In genomic region chr11:6562359-6562758, GRCm38 (mm10) we compare ENCODE assay signal across 10 mouse cellular contexts. TPM values are rescaled to one million over a fixed set of nuclear protein-coding genes. Genes with fewer than 3 reads are reported as not detected.
DNase-seq lines count a peak whose midpoint lies in the region; ATAC-seq lines count a peak whose summit lies in the region.
"Had no signal": no experiment of that assay in that cellular context is flagged by ENCODE, and none has a peak within 500 bp of the region (broad histone marks: within the 10 kb centered on the region; RNA-seq: fewer than 3 reads in every experiment).

No protein-coding gene starts in this region.

- H3K36me3 ChIP-seq in heart, embryonic 14.5 days (ENCODE audit: control insufficient read depth, insufficient read depth, low read length) = peaks cover 8% of the 10 kb centered on the region; the same call in 1 of the 2 replicates
- H3K36me3 ChIP-seq in heart, embryonic 11.5 days (ENCODE audit: control insufficient read depth, insufficient read depth, low read length) = no peaks in the 10 kb centered on the region
- H3K36me3 ChIP-seq in heart, embryonic 10.5 days = peaks cover 24% of the 10 kb centered on the region

- no peak overlapping the region for H3K27ac ChIP-seq in heart, embryonic 14.5 days (replicated peaks in 1 of 2; ENCODE audit: control insufficient read depth in 1 of 2, insufficient read depth in 1 of 2, low read depth in 2 of 2, low read length in 2 of 2)
- no peak overlapping the region for H3K27ac ChIP-seq in heart, embryonic 11.5 days (ENCODE audit: low read depth, low read length)
- H3K27ac ChIP-seq in heart, embryonic 10.5 days = no peak overlapping the region

- H3K9me3 ChIP-seq in heart, embryonic 14.5 days (ENCODE audit: control insufficient read depth, low read length) = no peaks in the 10 kb centered on the region
- no peaks in the 10 kb centered on the region for H3K9me3 ChIP-seq in heart, embryonic 11.5 days (replicated peaks; ENCODE audit: control insufficient read depth, low read length)
- no peaks in the 10 kb centered on the region for H3K9me3 ChIP-seq in heart, embryonic 10.5 days

- no peaks in the 10 kb centered on the region for H3K27me3 ChIP-seq in heart, embryonic 14.5 days (ENCODE audit: control insufficient read depth, insufficient read depth, low read length)
- no peaks in the 10 kb centered on the region for H3K27me3 ChIP-seq in heart, embryonic 11.5 days (ENCODE audit: control insufficient read depth, insufficient read depth, low read length)
- H3K27me3 ChIP-seq in heart, embryonic 10.5 days (ENCODE audit: insufficient read depth, poor library complexity, severe bottlenecking) = no peaks in the 10 kb centered on the region

- peaks cover 8 to 9% of the 10 kb centered on the region in 2 experiments for H3K4me1 ChIP-seq in heart, embryonic 14.5 days (ENCODE audit: control insufficient read depth in 2 of 2, insufficient read depth in 2 of 2, low read length in 2 of 2)
- H3K4me1 ChIP-seq in heart, embryonic 11.5 days (ENCODE audit: control insufficient read depth, insufficient read depth, low read length) = peaks cover 4% of the 10 kb centered on the region
- H3K4me1 ChIP-seq in heart, embryonic 10.5 days = peaks cover 18% of the 10 kb centered on the region

- H3K4me3 ChIP-seq in heart, embryonic 14.5 days (ENCODE audit: control insufficient read depth in 1 of 2, insufficient read depth in 1 of 2, low read depth in 1 of 2, low read length in 2 of 2) = no peak overlapping the region
- no peak overlapping the region for H3K4me3 ChIP-seq in heart, embryonic 11.5 days (ENCODE audit: low read depth, low read length)
- H3K4me3 ChIP-seq in heart, embryonic 10.5 days = no peak overlapping the region
- H3K4me3 ChIP-seq: heart, adult 2 months had no signal

- H3K9ac ChIP-seq in heart, embryonic 14.5 days (ENCODE audit: low read length) = no peak overlapping the region
- no peak overlapping the region for H3K9ac ChIP-seq in heart, embryonic 11.5 days (ENCODE audit: low read depth, low read length)

- intact Hi-C loops in left cerebral cortex, postnatal 36 days (cut with DNase I) = no loop called here

- ATAC-seq in heart, embryonic 14.5 days (ENCODE audit: insufficient number of reproducible peaks, insufficient read depth, low FRiP score, low read depth) = 0 out of 2 replicates have a peak, but pooled peaks have one; percentile 42
- ATAC-seq in heart, embryonic 11.5 days (replicated peaks; ENCODE audit: insufficient number of reproducible peaks, low FRiP score, low TSS enrichment) = no peak; the same call in 1 of the 2 replicates

- 69% methylated on average over 6 of the region's 6 CpGs for WGBS in heart, embryonic 14.5 days
- 67% methylated on average over 6 of the region's 6 CpGs for WGBS in heart, embryonic 11.5 days (ENCODE audit: insufficient replicate concordance)
- WGBS in heart, embryonic 10.5 days = 78% methylated on average over 6 of the region's 6 CpGs

- peak; percentile 16 for DNase-seq in urinary bladder, postnatal 14 days (ENCODE audit: low spot score)
- no peak for DNase-seq in urinary bladder, postnatal 36 days (ENCODE audit: low spot score in 2 of 2)
- DNase-seq in naive thymus-derived CD4-positive, alpha-beta T cell, adult 2 months (ENCODE audit: low read depth) = peak; percentile 61
- DNase-seq in left cerebral cortex, postnatal 36 days (ENCODE audit: low spot score in 2 of 2) = no peak
- DNase-seq in embryo, embryonic 9.5 days (ENCODE audit: extremely low spot score) = no peak
- no peak for DNase-seq in heart, embryonic 10.5 days (ENCODE audit: low spot score)
- DNase-seq: adrenal gland, adult 2 months had no signal

- no peak overlapping the region for H3K4me2 ChIP-seq in heart, embryonic 14.5 days (ENCODE audit: low read length)
- H3K4me2 ChIP-seq in heart, embryonic 11.5 days = no peak overlapping the region

RNA-seq across cellular contexts. Expression of gene Ccm2, which starts 15.7 kb away (rescaled TPM):
- polyA plus RNA-seq in heart, embryonic 14.5 days (2014; fragmentation: Nextera tagmentation; extraction: Ambion mirVana) = 52.9 and 56.5 TPM in 2 replicates
- polyA plus RNA-seq in heart, embryonic 11.5 days (2014; fragmentation: Nextera tagmentation; extraction: Ambion mirVana) = 62.9 and 67.9 TPM in 2 replicates
- total RNA-seq in left cerebral cortex, postnatal 36 days (2021) = 10 to 100 TPM; 56.1 to 64.1 TPM
- polyA plus RNA-seq in heart, embryonic 10.5 days (2016; fragmentation: Nextera tagmentation; extraction: Ambion mirVana) = 86.1 and 108 TPM in 2 replicates

RNA-seq across cellular contexts. Expression of gene Myo1g, which starts 41.6 kb away (rescaled TPM):
- 0.59 and 0.77 TPM in 2 replicates for polyA plus RNA-seq in heart, embryonic 14.5 days (2014; fragmentation: Nextera tagmentation; extraction: Ambion mirVana)
- polyA plus RNA-seq in heart, embryonic 11.5 days (2014; fragmentation: Nextera tagmentation; extraction: Ambion mirVana) = 0.72 and 0.90 TPM in 2 replicates
- 1 to 10 TPM in 1 of 2 experiments, under 1 TPM in 1; 0.57 to 1.3 TPM for total RNA-seq in left cerebral cortex, postnatal 36 days (2021)
- 0.69 and 1.6 TPM in 2 replicates for polyA plus RNA-seq in heart, embryonic 10.5 days (2016; fragmentation: Nextera tagmentation; extraction: Ambion mirVana)

RNA-seq across cellular contexts. Expression of gene Nacad, which starts 43.5 kb away (rescaled TPM):
- 0.22 and 0.86 TPM in 2 replicates for polyA plus RNA-seq in heart, embryonic 14.5 days (2014; fragmentation: Nextera tagmentation; extraction: Ambion mirVana)
- 1.3 TPM in 2 replicates for polyA plus RNA-seq in heart, embryonic 11.5 days (2014; fragmentation: Nextera tagmentation; extraction: Ambion mirVana)
- total RNA-seq in left cerebral cortex, postnatal 36 days (2021) = 10 to 100 TPM; 41.3 to 51.0 TPM
- 2.4 and 2.9 TPM in 2 replicates for polyA plus RNA-seq in heart, embryonic 10.5 days (2016; fragmentation: Nextera tagmentation; extraction: Ambion mirVana)

Comparison
In these comparisons a context has a peak if more than half of its experiments do, and no peak if none do; other contexts are left out.
1. DNase-seq: peak in urinary bladder, postnatal 14 days (single experiment) and naive thymus-derived CD4-positive, alpha-beta T cell, adult 2 months (single experiment); none in urinary bladder, postnatal 36 days (0 of 2), left cerebral cortex, postnatal 36 days (0 of 2), embryo, embryonic 9.5 days (single experiment) and heart, embryonic 10.5 days (single experiment).